Mouse (Mus musculus) frontal cortex, postnatal 14 days (tissue): ENCODE data around the gene Panx3.
A peak's percentile ranks its signal among the peaks of the same experiment; 100 is the strongest.

Source experiments
- DNase-seq, 2 experiments: peaks; one replicate each; pipeline ENCODE4 v3.0.0; 2022; ENCODE audit warnings: low spot score in 2 of 2

The Panx3 gene

DNA sequence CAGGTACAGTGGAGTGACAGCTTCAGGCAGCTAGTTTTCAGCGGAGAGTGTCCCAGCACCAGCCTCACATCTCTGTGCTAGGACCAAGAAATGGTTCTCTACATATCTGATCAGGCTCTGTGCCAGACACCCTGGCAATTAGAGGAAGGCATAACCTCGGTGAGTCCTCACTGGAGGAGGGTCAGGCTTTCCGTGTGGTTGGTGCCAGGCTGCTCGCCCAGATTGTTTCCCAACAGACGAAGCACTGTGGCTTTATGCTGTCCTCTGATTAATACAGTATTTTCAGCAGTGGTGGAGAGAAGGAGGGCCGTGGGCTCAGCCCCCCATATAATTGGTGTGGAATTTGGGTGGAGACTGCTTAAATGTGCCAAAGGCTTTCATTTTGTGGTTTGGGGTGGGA lies at the start of gene Panx3:
Gene Panx3 (minus strand): TSS at position 121 of the 400 bp plus-strand sequence.
- DNase-seq: no peak

DNA sequence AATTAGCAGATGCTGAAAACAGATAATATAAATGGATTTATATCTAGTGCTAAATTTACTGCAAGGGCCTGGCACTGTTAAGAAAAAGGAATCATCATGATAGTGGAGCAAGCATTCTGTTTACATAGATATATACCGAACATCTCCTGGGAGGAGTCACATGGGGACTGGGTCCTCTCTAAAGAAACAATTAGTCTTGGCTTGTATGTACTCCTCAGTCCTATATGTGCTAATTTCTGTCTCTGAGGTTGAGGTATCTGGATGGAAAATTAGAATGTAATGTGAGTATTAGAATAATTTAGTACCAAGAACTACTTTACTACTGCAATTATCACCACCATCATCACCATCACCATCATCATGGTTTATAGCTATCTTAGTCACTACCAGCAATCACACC lies 47.1 kb upstream of the Panx3 start, which contains the start of gene Olfr160:
Gene Olfr160 (minus strand): TSS at position 101 of the 400 bp plus-strand sequence.
- DNase-seq: no peak

DNA sequence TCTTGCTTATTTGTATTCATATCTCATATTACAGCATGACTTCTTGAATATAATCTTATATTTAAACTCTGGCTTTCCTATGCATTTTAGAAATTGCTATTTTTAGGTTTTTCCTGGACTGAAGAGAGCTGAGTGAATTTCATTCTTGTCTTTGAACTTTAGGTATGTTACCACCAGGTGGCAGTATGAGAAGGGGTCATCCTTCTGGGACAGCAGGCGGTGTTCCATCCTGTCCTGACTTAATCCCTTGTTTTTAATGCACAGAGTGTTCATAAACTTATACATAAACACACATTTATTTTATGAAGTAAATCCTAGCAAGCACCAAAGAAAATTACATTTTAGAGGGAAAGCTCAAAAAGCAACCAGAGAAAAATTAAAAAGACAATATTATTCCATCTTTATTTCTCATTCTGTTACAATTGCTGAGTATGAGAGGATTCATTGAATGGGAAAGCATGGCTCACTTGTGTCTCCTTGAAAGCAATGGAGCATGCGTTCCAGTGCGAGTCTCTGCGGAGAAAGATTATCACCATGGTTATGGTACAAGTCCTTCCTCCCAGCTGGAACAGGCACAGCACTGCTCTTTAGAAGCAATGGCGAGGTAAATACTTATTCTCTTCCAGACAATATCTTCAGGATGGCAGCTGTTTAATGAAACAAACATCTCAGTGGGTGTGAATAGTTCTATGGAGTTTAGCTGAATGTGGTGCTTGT lies 21.1 kb upstream of the Panx3 start:
- DNase-seq: no peak

DNA sequence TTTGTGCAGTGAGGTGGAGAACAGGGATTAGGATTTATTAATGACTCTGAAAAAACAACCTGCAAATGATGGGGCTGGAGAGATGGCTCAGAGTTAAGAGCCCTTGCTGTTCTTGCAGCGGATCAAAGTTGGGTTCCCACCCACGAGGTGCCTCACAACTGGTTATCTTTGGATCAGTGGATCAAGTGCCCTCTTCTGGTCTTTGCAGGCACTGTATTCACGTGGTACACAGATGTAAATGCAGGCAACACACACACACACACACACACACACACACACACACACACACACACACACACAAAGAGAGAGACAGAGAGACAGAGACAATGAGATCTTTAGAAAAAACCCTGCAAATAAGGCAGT lies 18.9 kb upstream of the Panx3 start:
- DNase-seq: no peak

DNA sequence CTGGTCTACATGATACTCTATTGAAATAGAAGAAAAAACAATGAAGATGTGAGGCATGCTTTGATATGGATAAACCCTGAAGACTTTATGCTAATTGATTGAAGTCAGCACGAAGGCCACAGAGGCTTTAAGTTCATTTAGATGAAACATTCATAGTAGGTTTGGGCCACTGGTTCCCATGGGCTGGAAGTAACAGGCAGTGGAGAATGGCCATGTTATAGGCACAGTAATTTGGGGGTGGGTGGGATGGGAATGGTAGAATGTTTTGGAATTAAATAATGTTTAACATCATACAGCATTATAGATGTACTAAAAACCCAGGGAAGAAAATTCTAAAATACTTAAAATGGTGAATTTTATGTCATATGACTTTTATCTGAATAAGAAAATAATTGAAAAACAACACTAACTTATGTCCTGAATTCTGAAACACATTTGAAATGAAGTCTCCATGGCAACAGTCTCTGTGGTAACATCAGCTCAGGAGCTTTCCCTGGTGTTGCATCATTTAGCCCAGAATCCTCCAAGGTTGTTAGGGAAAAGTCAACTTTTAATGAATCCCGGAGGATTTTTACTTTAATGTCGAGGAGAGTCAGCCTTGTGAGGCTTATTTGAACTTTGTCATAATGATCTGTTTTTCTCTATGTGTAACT lies 18.4 kb upstream of the Panx3 start:
- DNase-seq: no peak

DNA sequence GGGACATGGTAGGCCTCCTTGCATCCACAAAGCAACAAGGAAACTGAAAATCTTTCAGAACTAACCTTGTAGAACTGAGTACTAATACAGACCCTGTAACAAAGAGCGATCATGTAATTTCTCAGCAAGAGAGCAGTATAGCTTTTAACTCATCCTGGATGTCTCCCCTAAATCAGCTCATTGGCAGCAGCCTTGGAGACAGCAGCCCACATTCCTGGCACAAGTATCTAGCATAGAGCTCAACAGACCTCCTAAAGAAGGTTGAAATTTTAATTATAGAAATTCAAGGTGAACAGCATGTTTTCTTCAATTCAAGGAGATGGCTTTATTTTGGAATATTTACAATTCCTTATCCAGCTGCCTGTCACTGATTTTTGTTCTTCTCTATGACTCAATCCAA lies 12.1 kb upstream of the Panx3 start:
- DNase-seq: no peak

DNA sequence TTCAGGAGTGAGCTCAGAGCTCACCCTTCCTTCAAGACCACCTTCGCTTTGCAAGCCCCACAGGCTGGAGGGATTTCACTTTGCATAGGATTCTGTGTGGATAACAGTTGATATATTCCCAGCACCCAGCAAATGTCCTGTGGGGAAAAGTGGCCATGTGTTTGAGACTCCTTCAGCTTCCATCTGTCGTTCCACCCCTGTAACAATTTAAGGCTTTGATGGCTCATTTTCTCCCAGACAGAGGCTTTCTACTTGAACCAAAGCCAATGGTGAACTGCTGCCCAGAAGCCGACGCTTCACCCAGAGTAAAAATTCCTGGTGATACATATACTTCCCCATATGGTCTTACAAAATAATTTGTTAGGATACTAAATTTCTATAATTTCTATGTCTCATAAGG lies 6.3 kb upstream of the Panx3 start:
- peak in 1 of 2 experiments; percentile 25 for DNase-seq

DNA sequence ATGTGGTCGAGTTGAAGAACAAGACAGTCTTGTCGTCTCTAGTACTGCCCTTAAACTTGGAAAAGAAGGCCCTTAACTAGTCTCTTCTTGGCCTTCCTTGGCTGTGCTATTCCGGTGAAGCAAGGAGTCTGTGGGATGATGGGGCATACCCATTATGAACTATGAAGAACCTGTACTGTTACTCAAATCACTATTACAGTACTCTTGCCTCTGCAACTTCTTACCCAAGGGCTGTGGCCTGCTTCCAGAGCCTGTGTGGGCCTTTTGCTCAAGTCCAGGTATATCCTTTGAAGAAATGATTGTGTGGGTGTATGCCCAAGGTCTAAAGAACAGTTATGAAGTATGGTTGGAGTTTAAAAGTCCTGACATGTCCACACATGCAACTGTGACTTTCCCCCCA lies 1.2 kb upstream of the Panx3 start:
- no peak for DNase-seq

DNA sequence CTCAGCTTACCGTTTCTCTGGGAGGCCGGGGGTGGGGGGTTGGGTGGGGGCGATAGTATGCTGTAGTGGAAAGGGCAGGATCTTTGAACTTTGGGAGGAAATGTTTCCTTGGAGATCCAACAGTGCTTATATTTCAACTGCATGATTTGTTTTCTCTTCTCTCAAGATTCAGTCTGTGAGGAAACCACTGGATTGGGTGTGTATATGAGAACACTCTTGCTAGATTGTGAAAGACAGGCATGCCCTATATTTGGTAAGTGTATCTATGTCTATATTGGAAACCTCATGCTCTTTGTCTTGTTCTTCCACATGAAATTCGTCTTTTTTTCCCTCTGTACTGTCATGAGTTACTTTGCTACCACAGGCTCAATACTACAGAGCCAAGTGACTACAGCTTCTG lies 643 bp upstream of the Panx3 start:
- no peak for DNase-seq

DNA sequence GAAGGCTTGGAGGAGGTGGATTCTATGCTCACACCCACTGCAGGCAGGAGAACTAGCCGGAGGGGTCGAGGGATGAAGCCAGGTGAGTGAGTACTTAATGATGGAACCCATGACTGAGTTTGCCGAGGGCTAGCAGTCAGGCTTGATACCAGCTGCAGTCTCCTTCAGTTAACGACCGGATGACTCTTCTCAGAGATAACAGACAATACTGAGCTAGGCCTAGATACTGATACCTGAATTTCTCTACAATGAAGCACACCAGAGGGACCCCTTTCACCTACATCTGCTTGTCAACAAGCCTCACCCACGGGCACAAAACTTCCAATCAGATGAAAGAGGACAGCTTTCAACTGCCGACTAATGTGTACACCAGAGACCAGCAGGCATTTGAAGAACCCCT lies 3.0 kb downstream of the Panx3 start:
- no peak for DNase-seq

DNA sequence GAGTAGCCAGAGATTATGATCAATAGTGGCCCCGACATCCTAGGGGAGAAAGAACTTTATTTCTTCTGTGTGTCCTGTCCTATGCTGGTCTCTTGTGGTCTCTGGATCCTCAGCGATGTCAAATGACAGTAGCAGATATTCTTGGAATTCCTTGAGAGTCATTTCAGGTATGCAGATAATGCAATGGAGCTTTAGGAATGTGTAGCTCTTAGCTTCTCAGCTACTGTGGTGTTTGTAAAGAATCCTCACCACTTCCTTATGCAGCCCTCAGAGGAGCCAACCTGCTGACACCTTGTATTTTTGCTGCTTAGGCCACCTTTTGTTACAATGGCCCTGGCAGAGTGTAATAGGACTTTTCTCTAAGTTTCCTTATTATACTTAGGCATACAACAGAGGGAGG lies 4.4 kb downstream of the Panx3 start:
- no peak for DNase-seq

DNA sequence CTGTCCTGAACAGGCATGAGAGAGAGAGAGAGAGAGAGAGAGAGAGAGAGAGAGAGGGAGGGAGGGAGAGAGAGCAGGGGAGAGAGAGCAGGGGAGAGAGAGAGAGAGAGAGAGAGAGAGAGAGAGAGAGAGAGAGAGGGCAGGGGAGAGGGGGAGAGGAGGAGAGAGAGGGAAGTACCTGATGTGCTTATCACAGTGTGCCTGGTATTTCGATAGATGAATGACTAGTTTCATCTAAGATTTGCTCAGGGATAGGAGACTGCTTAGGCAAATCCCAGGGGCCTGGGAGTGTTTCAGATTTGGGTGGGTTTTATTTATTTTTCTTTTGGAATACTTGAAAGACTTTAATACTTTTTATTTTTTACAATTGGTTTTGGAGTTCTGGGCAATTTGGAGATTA lies 5.8 kb downstream of the Panx3 start:
- no peak for DNase-seq

DNA sequence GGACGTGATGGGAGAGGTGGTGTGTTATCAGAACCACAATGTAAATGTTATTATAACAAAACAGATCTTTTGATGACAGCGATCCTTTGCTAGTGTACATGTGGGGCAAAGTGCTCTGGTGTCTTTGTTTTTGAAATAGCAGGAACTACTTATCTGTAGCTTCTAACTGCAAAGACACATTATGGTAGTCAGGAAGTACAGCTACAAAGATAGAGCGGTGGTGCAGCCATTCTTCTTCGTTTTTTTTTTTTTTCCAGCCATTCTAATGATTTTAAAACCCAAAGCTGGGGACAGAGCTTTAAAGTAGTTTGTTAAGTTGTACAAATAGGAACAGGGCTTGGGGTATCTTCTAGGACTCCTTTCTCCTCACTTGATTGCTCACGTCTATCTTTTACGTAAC lies 9.6 kb downstream of the Panx3 start:
- no peak for DNase-seq

DNA sequence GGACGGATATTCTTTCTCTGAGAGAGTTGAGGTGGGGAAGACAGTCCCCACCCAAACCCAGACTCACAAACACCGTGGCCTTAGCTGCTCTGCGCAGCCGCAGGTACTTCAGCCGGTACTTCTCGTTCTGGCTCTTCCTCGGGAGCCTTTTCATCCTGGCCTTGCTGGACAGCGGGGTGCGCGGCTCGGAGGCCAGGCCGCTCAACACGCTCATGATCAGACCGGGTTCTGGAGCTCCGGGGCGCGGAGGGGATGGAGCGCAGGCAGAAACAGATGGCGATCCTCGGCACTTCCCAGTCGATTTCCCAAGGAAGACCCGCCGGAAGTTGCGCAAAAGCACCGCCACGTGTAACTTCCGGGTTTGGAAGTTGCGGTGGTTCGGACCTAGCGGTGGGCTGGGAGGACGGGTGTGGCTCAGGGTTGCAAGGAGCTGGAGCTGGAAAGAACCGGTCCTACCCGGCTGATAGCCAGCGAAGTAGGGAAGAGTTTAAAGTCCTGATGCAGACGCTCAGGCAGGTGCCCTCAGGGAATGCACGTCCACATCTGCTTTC lies 12.0 kb downstream of the Panx3 start, which contains the start of gene Tbrg1:
Gene Tbrg1 (minus strand): TSS at position 382 of the 551 bp plus-strand sequence.
- peak; percentile 47 to 69 for DNase-seq

DNA sequence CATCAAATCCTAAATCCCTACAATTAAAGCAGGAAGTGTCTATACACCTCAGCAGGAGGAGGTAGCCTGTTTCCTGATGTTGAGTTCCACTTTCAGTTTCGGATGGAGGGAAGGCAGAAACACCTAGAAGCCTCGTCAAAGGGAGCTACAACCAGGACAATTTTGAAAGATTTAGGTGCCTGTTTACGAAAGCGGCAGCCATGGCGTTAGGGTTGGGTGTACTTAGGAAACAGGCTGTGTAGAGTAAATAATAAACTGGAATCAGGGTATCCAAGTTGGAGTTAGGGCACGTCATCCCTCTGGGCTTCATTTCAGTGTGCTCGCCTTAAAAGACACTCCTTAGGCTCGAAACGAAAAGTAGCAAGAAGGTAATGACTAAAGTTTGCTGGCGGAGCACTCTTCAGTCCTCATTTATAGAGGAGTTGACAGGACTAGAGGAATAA lies 12.6 kb downstream of the Panx3 start:
- DNase-seq: no peak

DNA sequence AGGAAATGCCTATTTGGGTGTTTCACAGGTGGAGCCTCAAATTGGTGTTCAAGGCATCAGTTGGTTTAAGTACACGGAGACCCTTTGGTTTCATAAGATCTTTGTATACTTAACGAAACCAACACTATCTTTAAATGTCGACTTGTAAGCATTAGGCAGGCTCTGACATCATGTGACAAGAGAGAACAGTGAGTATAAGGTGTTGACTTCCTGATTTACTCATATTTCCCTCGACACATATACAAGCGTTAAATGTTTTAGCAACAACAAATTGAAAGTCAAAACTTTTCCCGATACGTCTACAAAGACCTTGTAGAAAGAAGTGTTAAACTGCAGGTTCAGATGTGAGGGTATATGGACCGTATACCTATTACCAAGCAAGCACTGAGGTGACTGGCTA lies 13.1 kb downstream of the Panx3 start:
- DNase-seq: no peak

DNA sequence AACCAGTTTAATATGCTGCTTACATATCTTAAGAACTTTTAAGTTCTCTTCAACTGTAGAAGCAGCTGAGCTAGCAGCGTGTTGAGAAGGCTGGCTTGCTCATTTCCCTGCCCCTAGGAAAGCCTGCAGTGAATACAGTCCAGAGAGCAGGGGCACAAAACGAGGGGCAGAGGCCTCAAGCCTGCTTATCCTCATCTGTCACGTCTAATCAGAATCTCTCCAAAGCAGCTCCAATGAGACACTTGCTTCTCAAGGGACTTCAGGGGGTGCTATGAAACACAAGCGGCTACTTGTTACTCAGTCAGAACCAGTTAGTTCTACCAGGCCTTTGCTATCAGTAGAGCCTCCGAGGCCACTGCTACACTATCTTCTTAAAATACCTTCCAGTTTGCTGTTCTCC lies 15.2 kb downstream of the Panx3 start:
- DNase-seq: no peak

DNA sequence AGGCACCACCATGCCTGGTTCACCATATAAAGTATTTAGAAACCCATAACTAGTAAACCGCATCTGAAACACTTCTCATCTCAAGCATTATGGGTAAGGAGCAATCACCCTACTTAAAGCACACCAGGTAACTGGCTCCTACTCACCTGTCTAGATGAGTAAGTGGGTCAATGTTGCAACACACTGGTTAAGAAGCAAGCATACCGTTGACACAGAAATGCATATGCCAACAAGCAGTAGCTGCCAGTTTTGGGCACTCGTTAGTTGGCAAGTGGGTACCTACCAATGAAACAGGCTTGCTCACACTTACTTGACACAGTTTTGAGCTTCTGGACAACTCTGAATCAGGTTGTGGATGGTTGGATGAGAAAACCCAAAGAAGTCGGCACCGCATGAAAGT lies 18.4 kb downstream of the Panx3 start:
- no peak for DNase-seq

DNA sequence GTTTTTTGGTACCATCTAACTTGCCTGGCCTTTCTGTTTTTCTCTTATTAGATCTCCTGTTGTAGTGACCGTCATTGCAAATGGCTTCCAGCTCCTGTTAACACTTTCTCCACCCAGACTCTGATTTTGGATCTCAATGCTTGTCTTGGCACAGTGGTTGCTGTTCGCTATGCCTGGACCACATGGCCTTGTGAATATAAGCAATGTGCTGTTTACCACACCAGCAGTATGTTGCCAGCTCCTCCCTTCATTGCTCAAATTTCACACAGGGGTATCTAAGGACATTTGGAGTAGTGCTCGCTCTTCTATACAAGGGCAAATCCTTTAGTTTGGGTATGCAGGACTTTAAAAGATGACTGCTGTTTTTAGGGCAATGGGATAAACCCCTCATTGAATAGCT lies 22.8 kb downstream of the Panx3 start:
- DNase-seq: no peak

DNA sequence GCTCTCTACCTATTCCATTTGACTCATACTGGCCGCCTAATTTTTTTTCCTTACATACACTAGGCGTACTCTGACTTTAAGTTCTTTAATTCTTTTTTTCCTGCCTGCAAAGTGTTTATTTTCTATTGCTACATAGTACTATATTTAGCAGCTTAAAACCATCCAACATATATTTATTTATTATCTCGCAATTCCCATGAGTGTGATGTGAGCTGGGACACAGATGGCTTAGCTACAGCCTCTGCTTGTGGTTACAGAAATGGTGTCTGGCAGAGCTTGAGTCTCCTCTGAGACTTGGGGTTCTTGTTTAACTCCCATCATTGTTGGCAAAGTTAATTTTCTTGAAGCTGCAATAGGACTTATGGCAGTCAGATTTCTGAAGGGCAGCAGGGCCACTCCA lies 30.3 kb downstream of the Panx3 start:
- DNase-seq: no peak

DNA sequence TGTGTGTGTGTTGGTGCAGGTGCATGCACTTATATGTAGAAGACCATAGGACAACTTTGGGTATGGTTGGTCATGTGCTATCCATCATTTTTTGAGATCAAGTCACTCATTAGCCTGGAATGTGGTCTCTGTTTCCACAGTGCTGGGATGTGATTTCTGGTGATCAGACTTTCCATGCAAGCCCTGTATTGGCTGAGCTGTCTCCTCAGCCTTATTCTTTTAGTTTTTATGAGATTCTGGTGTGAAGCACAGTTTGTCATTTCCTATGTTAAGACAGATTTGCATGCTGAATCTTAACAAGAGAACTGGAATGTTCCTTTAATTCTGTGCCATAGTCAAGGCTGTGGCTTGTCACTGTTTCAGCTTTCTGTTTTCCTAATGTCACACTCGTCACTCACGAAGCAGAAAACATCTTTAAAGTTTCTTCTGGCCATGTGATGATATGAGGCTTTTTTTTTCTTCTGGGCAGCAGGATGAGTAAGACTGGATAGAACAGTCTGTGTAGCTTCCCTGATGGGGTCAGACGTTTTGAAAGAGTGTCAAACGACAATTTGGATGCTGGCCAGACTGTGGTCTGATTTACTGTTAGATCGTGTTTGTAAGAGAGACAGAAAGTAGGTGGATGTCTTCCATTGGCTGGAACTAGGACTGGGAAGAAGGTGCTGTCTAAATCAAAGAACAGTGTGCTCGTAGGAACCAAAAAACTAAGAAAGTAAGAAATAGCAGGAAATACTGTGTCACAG lies 32.1 kb downstream of the Panx3 start:
- DNase-seq: no peak

DNA sequence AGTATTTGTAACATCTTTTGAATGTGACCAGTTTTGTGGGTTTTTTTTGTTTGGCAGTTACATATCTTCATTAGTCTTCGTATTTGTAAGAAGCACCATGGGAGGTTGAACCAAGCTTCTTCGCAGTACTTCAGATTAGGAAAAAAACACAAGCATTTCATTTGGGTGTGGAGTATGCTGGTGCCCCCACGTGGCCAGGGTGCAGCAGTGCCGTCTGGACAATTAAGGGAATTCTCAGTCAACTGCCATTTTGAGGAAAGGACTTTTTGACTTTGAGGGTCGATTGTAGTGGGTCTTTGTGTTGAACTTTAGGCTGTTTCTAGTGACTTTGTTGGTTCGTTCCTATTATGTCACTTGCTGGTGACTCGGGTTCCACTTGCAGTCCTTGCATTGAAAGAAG lies 32.7 kb downstream of the Panx3 start:
- peak in 1 of 2 experiments; percentile 51 for DNase-seq

DNA sequence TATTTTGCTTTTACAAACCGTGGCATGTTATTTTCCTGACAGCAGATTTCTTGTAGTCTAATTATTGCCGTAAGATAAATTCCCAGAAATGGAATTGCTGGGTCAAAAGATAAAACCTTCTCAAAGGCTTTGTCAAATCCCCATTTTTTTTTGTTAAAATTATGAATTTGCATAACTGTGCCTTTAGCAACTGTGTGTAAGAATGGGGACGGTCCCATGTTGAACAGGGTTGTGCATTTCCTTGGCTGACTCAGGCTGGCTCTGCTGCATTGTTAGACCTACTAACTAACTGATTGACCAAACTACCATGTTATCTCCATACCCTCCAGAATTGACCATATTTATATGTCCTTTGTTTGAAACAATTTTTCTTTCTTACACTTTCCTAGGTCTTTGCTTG lies 34.8 kb downstream of the Panx3 start:
- no peak for DNase-seq
